Mouse (Mus musculus): ENCODE measurements around the gene Acsf2.

Acsf2 gene

DNA sequence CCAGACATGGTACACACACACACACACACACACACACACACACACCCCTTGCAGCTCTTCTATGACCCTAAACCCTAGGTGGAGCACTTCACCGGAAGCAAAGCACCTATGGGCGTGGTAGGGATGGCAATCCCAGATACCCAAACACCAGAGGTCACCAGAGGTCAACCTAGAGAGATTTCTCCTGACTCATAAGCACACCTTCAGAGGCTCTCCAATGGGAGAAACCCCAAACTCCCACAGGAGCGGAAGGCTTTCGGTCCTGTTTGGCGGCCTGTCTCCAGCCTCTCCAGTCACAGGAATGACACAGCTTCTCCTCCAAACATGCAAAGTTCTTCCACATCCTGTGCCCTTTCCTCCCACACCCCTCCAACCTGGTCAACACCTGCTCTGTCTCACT, 55.3 kb downstream of the Acsf2 start:
- DNase-seq = peak in 1 of 2 experiments; percentile 30

DNA sequence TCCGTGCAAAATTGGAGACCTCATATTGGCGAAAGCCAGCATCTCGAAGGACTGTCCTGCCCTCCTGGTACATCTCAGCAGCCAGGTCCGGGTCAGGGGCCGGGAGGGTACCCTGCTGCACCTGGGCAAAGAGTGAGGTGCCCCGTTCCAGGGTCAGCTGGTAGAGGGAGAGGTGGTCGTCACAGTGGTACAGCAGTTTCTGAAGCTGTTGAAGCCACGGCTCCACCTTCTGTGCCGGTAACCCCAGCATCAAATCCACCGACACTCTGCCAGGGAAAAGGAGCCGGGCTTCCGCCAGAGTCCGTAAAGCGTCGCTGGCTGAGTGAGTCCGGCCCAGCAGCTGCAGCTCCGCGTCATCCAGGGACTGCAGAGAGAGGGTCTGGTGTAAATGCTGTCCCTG, 57.2 kb downstream of the Acsf2 start:
- DNase-seq = peak in 1 of 2 experiments; percentile 40

DNA sequence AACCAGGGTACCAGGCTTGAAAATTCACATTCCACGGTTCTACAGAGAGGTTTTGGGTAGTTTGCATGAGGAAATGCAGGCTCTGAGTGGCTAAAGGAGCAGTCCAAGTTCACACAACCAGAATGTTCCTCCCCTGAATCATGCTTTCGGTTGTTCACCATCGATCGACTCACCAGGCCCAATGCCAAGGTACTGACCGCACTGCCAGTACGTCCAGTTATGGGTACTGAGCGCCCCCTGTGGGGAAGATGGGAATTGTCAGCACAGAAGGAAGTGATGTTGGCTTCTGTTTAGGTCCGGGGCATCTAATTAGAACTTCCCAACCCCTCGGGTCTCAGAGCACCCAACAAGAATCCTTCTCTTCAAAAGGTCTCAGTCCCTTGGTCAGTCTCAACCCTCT, 57.7 kb downstream of the Acsf2 start:
- DNase-seq = peak; percentile 95 to 99

- no peak for DNase-seq
These were observed 58.3 kb downstream of the Acsf2 start for GRCm38 (mm10) chr11:94543344-94543743.

GRCm38 (mm10) chr11:94542400-94542799, 59.3 kb downstream of the Acsf2 start:
- peak in 1 of 2 experiments; percentile 25 for DNase-seq

DNA sequence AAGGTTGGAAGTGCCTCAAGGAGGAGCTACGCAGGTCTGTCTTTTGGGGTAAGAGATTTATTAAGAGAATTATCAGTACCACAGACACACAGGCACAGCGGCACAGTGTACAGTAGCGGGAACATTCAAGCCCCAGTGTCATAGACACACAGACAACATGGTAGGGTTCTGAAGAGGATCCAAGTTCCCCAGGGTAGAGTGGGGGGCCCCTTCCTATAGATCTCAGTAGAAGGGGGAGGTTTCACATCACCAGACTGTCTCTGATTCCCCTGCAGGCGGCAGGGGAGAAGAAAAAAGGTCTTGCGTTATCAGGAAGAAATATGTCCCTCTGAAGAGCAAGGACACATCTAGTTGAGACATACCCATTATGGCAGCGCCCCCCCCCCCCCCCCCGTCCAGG, 61.9 kb downstream of the Acsf2 start:
- no peak for DNase-seq

- no peak for DNase-seq
These were observed 62.9 kb downstream of the Acsf2 start for GRCm38 (mm10) chr11:94538733-94539292.

DNA sequence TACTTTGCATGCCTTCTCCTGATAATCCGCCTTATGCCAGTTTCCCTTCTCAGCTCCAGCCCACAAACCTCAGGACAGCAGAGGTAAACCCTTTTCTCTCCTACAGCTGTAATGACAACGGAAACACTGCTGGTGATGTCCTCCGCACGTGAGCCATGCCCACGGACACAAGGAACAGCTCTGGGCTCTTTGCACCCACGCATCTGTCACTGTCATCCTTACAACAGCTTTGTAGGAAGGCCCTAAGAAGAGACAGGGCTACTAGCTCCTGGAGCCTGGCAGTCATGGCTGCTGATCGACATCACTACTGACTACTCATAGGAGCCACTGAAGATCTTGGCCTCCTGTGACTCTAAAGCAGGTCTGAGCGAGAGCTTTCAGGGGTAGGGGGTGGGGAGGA, 68.5 kb downstream of the Acsf2 start:
- DNase-seq = no peak

GRCm38 (mm10) chr11:94528879-94529278, 72.8 kb downstream of the Acsf2 start:
- DNase-seq = no peak

DNA sequence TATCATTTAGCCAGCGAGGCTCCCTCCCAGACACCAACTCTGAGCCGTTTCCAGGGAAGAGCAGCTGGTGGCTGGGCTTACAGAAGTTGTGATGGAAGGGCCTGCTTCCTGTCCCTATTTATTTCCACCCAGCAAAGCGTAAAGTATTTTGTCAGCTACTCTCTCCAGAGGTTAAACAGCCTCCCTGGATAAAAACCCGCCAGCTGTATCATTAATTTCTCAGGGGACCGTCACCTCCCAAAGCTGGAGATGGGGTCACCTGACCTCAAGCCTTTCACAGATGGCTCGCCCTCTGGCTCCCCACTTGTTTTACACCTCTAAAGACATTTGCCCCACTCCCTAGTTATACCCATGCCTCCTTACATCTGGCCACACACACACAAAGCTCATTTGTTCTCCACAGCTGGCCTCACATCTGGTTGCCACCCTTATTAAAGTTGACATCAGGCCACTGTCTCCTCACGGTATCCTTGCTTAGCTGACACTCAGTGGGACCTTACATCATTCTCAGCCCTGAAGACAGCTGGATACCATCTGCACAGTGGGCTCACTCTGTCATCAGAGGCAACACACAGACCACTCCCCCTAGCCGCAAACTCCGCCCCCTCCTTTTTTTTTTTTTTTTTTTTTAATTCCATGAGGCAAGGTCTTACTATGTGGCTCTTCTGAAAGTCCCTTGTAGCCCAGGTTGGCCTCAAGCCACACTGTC, 75.3 kb downstream of the Acsf2 start:
- DNase-seq = no peak

- peak; percentile 64 to 78 for DNase-seq
These were observed 80.3 kb downstream of the Acsf2 start, which contains the start of gene Mycbpap for GRCm38 (mm10) chr11:94521219-94521843. TSS of gene Mycbpap (minus strand) at chr11:94521742.

GRCm38 (mm10) chr11:94513452-94513851, 88.2 kb downstream of the Acsf2 start:
- no peak for DNase-seq

DNA sequence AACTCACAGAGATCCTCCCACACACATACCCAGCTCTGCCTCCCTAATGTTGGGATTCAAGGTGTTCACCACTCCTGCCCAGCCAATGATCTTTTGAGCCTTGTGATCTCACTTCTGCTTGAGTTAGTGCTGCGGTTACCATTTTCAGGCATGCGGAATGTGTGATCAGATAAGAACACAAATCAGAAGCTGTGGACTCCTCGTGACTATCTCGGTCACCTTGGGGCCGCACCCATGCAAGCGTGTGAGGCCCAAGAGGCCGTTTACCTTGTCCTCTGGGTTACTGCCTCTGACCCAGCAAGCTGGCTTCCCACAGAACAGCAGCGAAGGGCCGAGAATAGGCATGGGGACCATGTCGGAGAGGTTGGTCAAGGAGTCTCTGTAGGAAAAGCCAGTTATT, 92.7 kb downstream of the Acsf2 start:
- peak in 1 of 2 experiments; percentile 72 for DNase-seq

All from kidney, postnatal 25 days (tissue).